8 mouse cellular contexts compared by ENCODE assay signal in genomic region chr1:133418164-133418800, GRCm38 (mm10). TPM values are rescaled to one million over a fixed set of nuclear protein-coding genes. Genes with fewer than 3 reads are reported as not detected.
DNase-seq lines count a peak whose midpoint lies in the region; ATAC-seq and TF ChIP-seq lines count a peak whose summit lies in the region.

No protein-coding gene starts in this region.

- WGBS in hindbrain, embryonic 11.5 days: 11% methylated on average over 28 of the region's 28 CpGs
- 13% methylated on average over 27 of the region's 28 CpGs for WGBS in limb, embryonic 14.5 days
- WGBS in midbrain, embryonic 11.5 days: 12% methylated on average over 28 of the region's 28 CpGs

- H3K9me3 ChIP-seq in hindbrain, embryonic 11.5 days (ENCODE audit: control insufficient read depth, low read length): no peaks in the 10 kb centered on the region
- H3K9me3 ChIP-seq in limb, embryonic 14.5 days (ENCODE audit: control insufficient read depth, low read length): no peaks in the 10 kb centered on the region
- no peaks in the 10 kb centered on the region for H3K9me3 ChIP-seq in midbrain, embryonic 11.5 days (ENCODE audit: control insufficient read depth, low read length)

- no peak for TF ChIP-seq POLR2A in limb, embryonic 14.5 days (IDR thresholded peaks at IDR 0.05; ENCODE audit: borderline replicate concordance, extremely low read depth, insufficient read depth, insufficient read length)

- peaks cover 30% of the 10 kb centered on the region for H3K4me1 ChIP-seq in hindbrain, embryonic 11.5 days (replicated peaks; ENCODE audit: control insufficient read depth, insufficient read depth, low read length)
- H3K4me1 ChIP-seq in limb, embryonic 14.5 days (ENCODE audit: control insufficient read depth, insufficient read depth, low read length): peaks cover 16% of the 10 kb centered on the region; the same call in 1 of the 2 replicates
- H3K4me1 ChIP-seq in midbrain, embryonic 11.5 days (ENCODE audit: control insufficient read depth, insufficient read depth, low read length): peaks cover 57% of the 10 kb centered on the region

- DNase-seq in right cerebral cortex, postnatal 4 days: peak; percentile 42
- DNase-seq in right cerebral cortex, adult 2 months (ENCODE audit: low spot score in 2 of 2): no peak
- DNase-seq in gastrocnemius, adult 18-20 months (ENCODE audit: low spot score): peak; percentile 55
- DNase-seq in hindbrain, embryonic 11.5 days (ENCODE audit: low spot score): no peak
- no peak for DNase-seq in limb, embryonic 14.5 days (ENCODE audit: low spot score)
- DNase-seq in midbrain, embryonic 11.5 days (ENCODE audit: low spot score, missing footprints): peak; percentile 91
- peak; percentile 46 to 66 for DNase-seq in spleen, postnatal 14 days (ENCODE audit: low spot score in 2 of 2)

- peak overlapping the region; percentile 31; the same call in 1 of the 2 replicates for H3K27ac ChIP-seq in hindbrain, embryonic 11.5 days (ENCODE audit: low read depth, low read length)
- no peak overlapping the region for H3K27ac ChIP-seq in limb, embryonic 14.5 days (replicated peaks; ENCODE audit: low read depth, low read length)
- H3K27ac ChIP-seq in midbrain, embryonic 11.5 days (ENCODE audit: low read depth, low read length): no peak overlapping the region

- H3K27me3 ChIP-seq in hindbrain, embryonic 11.5 days (ENCODE audit: control insufficient read depth, insufficient read depth, low read length): no peaks in the 10 kb centered on the region
- 0 out of 2 replicates have a peak, but pooled peaks cover 4% of the 10 kb centered on the region for H3K27me3 ChIP-seq in limb, embryonic 14.5 days (ENCODE audit: control insufficient read depth, insufficient read depth, low read length)
- no peaks in the 10 kb centered on the region for H3K27me3 ChIP-seq in midbrain, embryonic 11.5 days (ENCODE audit: control insufficient read depth, insufficient read depth, low read length)

- ATAC-seq in hindbrain, embryonic 11.5 days (ENCODE audit: low FRiP score): no peak
- no peak for ATAC-seq in limb, embryonic 14.5 days (ENCODE audit: low FRiP score, low read depth)
- peak; percentile 45; the same call in 1 of the 2 replicates for ATAC-seq in midbrain, embryonic 11.5 days (ENCODE audit: low FRiP score)
- no peak for ATAC-seq in frontal cortex, adult (ENCODE audit: low TSS enrichment)

- H3K9ac ChIP-seq in hindbrain, embryonic 11.5 days (ENCODE audit: low read depth, low read length): peak overlapping the region; percentile 52; the same call in 1 of the 2 replicates
- H3K9ac ChIP-seq in limb, embryonic 14.5 days (ENCODE audit: low read depth, low read length, severe bottlenecking): peak overlapping the region; percentile 21; the same call in 1 of the 2 replicates
- peak overlapping the region; percentile 71 for H3K9ac ChIP-seq in midbrain, embryonic 11.5 days (ENCODE audit: low read length)

- H3K4me2 ChIP-seq in hindbrain, embryonic 11.5 days (replicated peaks; ENCODE audit: low read depth, low read length): peak overlapping the region; percentile 41
- H3K4me2 ChIP-seq in limb, embryonic 14.5 days (replicated peaks; ENCODE audit: low read depth, low read length, severe bottlenecking): peak overlapping the region; percentile 40
- peak overlapping the region; percentile 55 for H3K4me2 ChIP-seq in midbrain, embryonic 11.5 days

- peak overlapping the region; percentile 16; the same call in 1 of the 2 replicates for H3K4me3 ChIP-seq in hindbrain, embryonic 11.5 days (ENCODE audit: low read depth, low read length)
- 0 out of 2 replicates have a peak overlapping the region, but pooled peaks have one; percentile 10 for H3K4me3 ChIP-seq in limb, embryonic 14.5 days (replicated peaks; ENCODE audit: low read length)
- peak overlapping the region; percentile 26 for H3K4me3 ChIP-seq in midbrain, embryonic 11.5 days (ENCODE audit: low read depth, low read length)

- H3K36me3 ChIP-seq in hindbrain, embryonic 11.5 days (ENCODE audit: control insufficient read depth, insufficient read depth, low read length): no peaks in the 10 kb centered on the region
- no peaks in the 10 kb centered on the region for H3K36me3 ChIP-seq in limb, embryonic 14.5 days (ENCODE audit: control insufficient read depth, insufficient read depth, low read length)
- H3K36me3 ChIP-seq in midbrain, embryonic 11.5 days (ENCODE audit: control insufficient read depth, insufficient read depth, low read length): no peaks in the 10 kb centered on the region

RNA-seq across cellular contexts. Expression of gene Sox13, which starts 5.9 kb away (rescaled TPM):
- 10 to 100 TPM in 1 of 2 experiments, 1 to 10 TPM in 1; 6.2 to 11.5 TPM for total RNA-seq in gastrocnemius, adult 18-20 months (2021)
- 12.5 and 15.9 TPM in 2 replicates for polyA plus RNA-seq in hindbrain, embryonic 11.5 days (2014; fragmentation: Nextera tagmentation; extraction: Ambion mirVana)
- 22.9 and 28.5 TPM in 2 replicates for polyA plus RNA-seq in limb, embryonic 14.5 days (2012; rRNA removed)
- 4.7 and 5.8 TPM in 2 replicates for polyA plus RNA-seq in limb, embryonic 14.5 days (2014; fragmentation: Nextera tagmentation; extraction: Ambion mirVana)
- 22.3 and 23.9 TPM in 2 replicates for polyA plus RNA-seq in midbrain, embryonic 11.5 days (2014; fragmentation: Nextera tagmentation; extraction: Ambion mirVana)

RNA-seq across cellular contexts. Expression of gene Etnk2, which starts 54.9 kb away (rescaled TPM):
- total RNA-seq in gastrocnemius, adult 18-20 months (2021): under 1 TPM; 0.17 to 0.34 TPM
- 2.9 and 3.1 TPM in 2 replicates for polyA plus RNA-seq in hindbrain, embryonic 11.5 days (2014; fragmentation: Nextera tagmentation; extraction: Ambion mirVana)
- 1.4 TPM in 2 replicates for polyA plus RNA-seq in limb, embryonic 14.5 days (2012; rRNA removed)
- 0.91 and 1.4 TPM in 2 replicates for polyA plus RNA-seq in limb, embryonic 14.5 days (2014; fragmentation: Nextera tagmentation; extraction: Ambion mirVana)
- polyA plus RNA-seq in midbrain, embryonic 11.5 days (2014; fragmentation: Nextera tagmentation; extraction: Ambion mirVana): 2.1 and 2.5 TPM in 2 replicates

Comparison
In these comparisons a context has a peak if more than half of its experiments do, and no peak if none do; other contexts are left out.
1. DNase-seq: peak in right cerebral cortex, postnatal 4 days (single experiment), gastrocnemius, adult 18-20 months (single experiment), midbrain, embryonic 11.5 days (single experiment) and spleen, postnatal 14 days (2 of 2); none in right cerebral cortex, adult 2 months (0 of 2), hindbrain, embryonic 11.5 days (single experiment) and limb, embryonic 14.5 days (single experiment).
2. H3K9ac ChIP-seq: peak in every context shown above with its lines; median percentile 71 in midbrain, embryonic 11.5 days; 52 in hindbrain, embryonic 11.5 days; 21 in limb, embryonic 14.5 days.
3. Peak in every context shown above with its lines, with median percentiles within 50 percentile points of each other: H3K4me2 ChIP-seq and H3K4me3 ChIP-seq.